ENCODE assay signal across 26 mouse cellular contexts in the genomic region with DNA sequence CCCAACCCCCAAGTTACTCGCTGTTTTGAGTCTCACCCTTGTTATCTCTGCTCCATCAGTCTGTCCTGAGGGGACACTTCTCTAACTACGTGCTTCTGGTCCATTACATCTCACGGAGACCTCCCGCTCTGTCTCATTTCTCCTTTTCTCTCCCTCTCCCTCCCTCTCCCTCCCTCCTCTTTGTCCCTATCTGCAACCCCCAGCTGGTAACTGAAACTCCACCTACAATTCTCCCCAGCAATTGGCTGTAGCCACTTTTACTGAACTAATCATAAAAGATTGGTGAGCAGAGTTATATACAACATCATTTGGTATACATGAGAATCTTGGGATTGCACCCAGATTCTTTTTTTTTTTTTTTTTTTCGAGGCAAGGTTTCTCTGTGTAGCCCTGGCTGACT. TPM values are rescaled to one million over a fixed set of nuclear protein-coding genes. Genes with fewer than 3 reads are reported as not detected.
DNase-seq lines count a peak whose midpoint lies in the region; ATAC-seq and TF ChIP-seq lines count a peak whose summit lies in the region.
"Had no signal": no experiment of that assay in that cellular context is flagged by ENCODE, and none has a peak within 500 bp of the region (broad histone marks: within the 10 kb centered on the region; RNA-seq: fewer than 3 reads in every experiment).

No protein-coding gene starts in this region.

- no peaks in the 10 kb centered on the region for H3K79me2 ChIP-seq in MEL (ENCODE audit: control insufficient read depth, insufficient read depth, low read length, poor library complexity)

- H3K9me3 ChIP-seq in MEL (replicated peaks; ENCODE audit: insufficient read depth, low read length): no peaks in the 10 kb centered on the region
- no peaks in the 10 kb centered on the region for H3K9me3 ChIP-seq in liver, embryonic 14.5 days (ENCODE audit: control insufficient read depth, low read length)
- H3K9me3 ChIP-seq in midbrain, postnatal 0 days (ENCODE audit: low read length): no peaks in the 10 kb centered on the region
- H3K9me3 ChIP-seq: forebrain, embryonic 15.5 days; heart, embryonic 15.5 days had no signal

- H3K9ac ChIP-seq in MEL (ENCODE audit: control insufficient read depth, low read depth, low read length, poor library complexity, severe bottlenecking): no peak overlapping the region
- H3K9ac ChIP-seq in liver, embryonic 14.5 days (replicated peaks): no peak overlapping the region
- no peak overlapping the region for H3K9ac ChIP-seq in midbrain, postnatal 0 days (replicated peaks; ENCODE audit: low read length, poor library complexity, severe bottlenecking)
- H3K9ac ChIP-seq: embryonic facial prominence, embryonic 13.5 days; forebrain, embryonic 12.5 days; forebrain, embryonic 15.5 days; heart, embryonic 12.5 days; heart, embryonic 15.5 days; hindbrain, embryonic 14.5 days had no signal

- 26% methylated on average over 5 of the region's 5 CpGs for WGBS in liver, embryonic 14.5 days (ENCODE audit: insufficient replicate concordance)
- WGBS in midbrain, postnatal 0 days: 89% methylated on average over 5 of the region's 5 CpGs

- TF ChIP-seq EP300 in MEL (IDR thresholded peaks at IDR 0.05; ENCODE audit: low read depth in 1 of 2, low read length in 2 of 2): peak; percentile 85 to 93
- peak; percentile 37; the same call in 1 of the 2 replicates for TF ChIP-seq EP300 in liver, embryonic 14.5 days (IDR thresholded peaks at IDR 0.05; ENCODE audit: low read depth)

- no peak for TF ChIP-seq RAD21 in MEL (IDR thresholded peaks at IDR 0.05; ENCODE audit: low read depth, low read length)

- no peak for TF ChIP-seq CTCF in MEL (IDR thresholded peaks at IDR 0.05 in 2 of 3, conservative IDR thresholded peaks at IDR 0.05 in 1 of 3; ENCODE audit: control insufficient read depth in 1 of 3, insufficient read depth in 1 of 3, low read depth in 2 of 3, low read length in 3 of 3, poor library complexity in 1 of 3, severe bottlenecking in 1 of 3)
- TF ChIP-seq CTCF in liver, embryonic 14.5 days (IDR thresholded peaks at IDR 0.05; ENCODE audit: low read depth): no peak
- no peak for TF ChIP-seq CTCF in midbrain, postnatal 0 days (IDR thresholded peaks at IDR 0.05)

- DNase-seq in MEL (ENCODE audit: low read depth, low spot score) (peak; percentile 91), MEL-GATA-1-ER (ENCODE audit: extremely low read depth, low read depth) (peak; percentile 91)
- no peak for DNase-seq in liver, embryonic 14.5 days (ENCODE audit: low read depth in 3 of 3, low spot score in 3 of 3)
- DNase-seq in midbrain, postnatal 0 days (ENCODE audit: low spot score): no peak
- no peak for DNase-seq in spleen, postnatal 4 days (ENCODE audit: low spot score in 2 of 2)
- DNase-seq: adrenal gland, postnatal 10 days; adrenal gland, postnatal 36 days; cerebellum, adult 2 months; cerebellum, adult 9-11 months; cerebellum, postnatal 25 days; embryo, embryonic 11 days; gastrocnemius, postnatal 25 days; heart, adult 18-20 months; heart, postnatal 10 days; heart, postnatal 36 days had no signal

- no peak for TF ChIP-seq POLR2A in MEL (IDR thresholded peaks at IDR 0.05; ENCODE audit: control insufficient read depth in 1 of 2, insufficient read depth in 1 of 2, low read depth in 1 of 2, low read length in 2 of 2, poor library complexity in 1 of 2)

- H3K36me3 ChIP-seq in MEL (ENCODE audit: control insufficient read depth in 1 of 2, insufficient read depth in 2 of 2, low read length in 2 of 2): peaks cover 0 to 12% of the 10 kb centered on the region in 2 experiments; a peak in 2 of 4 replicates
- H3K36me3 ChIP-seq in liver, embryonic 14.5 days (replicated peaks; ENCODE audit: control insufficient read depth, insufficient read depth, low read depth): no peaks in the 10 kb centered on the region
- H3K36me3 ChIP-seq in midbrain, postnatal 0 days (ENCODE audit: insufficient read depth, low read length): no peaks in the 10 kb centered on the region
- H3K36me3 ChIP-seq: forebrain, embryonic 15.5 days; heart, embryonic 15.5 days had no signal

- peaks cover 2 to 6% of the 10 kb centered on the region in 2 experiments; a peak in 3 of 4 replicates for H3K4me1 ChIP-seq in MEL (ENCODE audit: control insufficient read depth in 1 of 2, insufficient read depth in 2 of 2, low read length in 2 of 2)
- peaks cover 0 to 8% of the 10 kb centered on the region in 2 experiments; a peak in 1 of 4 replicates for H3K4me1 ChIP-seq in liver, embryonic 14.5 days (replicated peaks; ENCODE audit: control insufficient read depth in 2 of 2, insufficient read depth in 2 of 2, low read length in 1 of 2)
- H3K4me1 ChIP-seq in midbrain, postnatal 0 days (ENCODE audit: insufficient read depth, low read length): no peaks in the 10 kb centered on the region
- H3K4me1 ChIP-seq: embryonic facial prominence, embryonic 13.5 days had no signal

- H3K27ac ChIP-seq in MEL (ENCODE audit: control insufficient read depth, low read depth, low read length): 0 out of 2 replicates have a peak overlapping the region, but pooled peaks have one; percentile 7
- H3K27ac ChIP-seq in liver, embryonic 14.5 days: no peak overlapping the region
- no peak overlapping the region for H3K27ac ChIP-seq in midbrain, postnatal 0 days (ENCODE audit: low read depth, low read length)
- H3K27ac ChIP-seq: embryonic facial prominence, embryonic 10.5 days; embryonic facial prominence, embryonic 13.5 days; forebrain, embryonic 12.5 days; forebrain, embryonic 15.5 days; heart, embryonic 15.5 days; hindbrain, embryonic 14.5 days; hindbrain, postnatal 0 days had no signal

- peak overlapping the region in 1 of 2 experiments; percentile 5; a peak in 1 of 4 replicates for H3K4me3 ChIP-seq in MEL (ENCODE audit: control insufficient read depth in 1 of 2, insufficient read depth in 1 of 2, low read depth in 2 of 2, low read length in 2 of 2)
- no peak overlapping the region for H3K4me3 ChIP-seq in liver, embryonic 14.5 days (ENCODE audit: insufficient read depth in 1 of 2, low read depth in 2 of 2, low read length in 2 of 2)
- no peak overlapping the region for H3K4me3 ChIP-seq in midbrain, postnatal 0 days (ENCODE audit: low read depth, low read length)
- H3K4me3 ChIP-seq: embryonic facial prominence, embryonic 10.5 days; embryonic facial prominence, embryonic 13.5 days; erythroblast, embryonic 14.5 days; forebrain, embryonic 12.5 days; forebrain, embryonic 15.5 days; heart, embryonic 12.5 days; heart, embryonic 15.5 days had no signal

- peak; percentile 50; the same call in 1 of the 2 replicates for ATAC-seq in liver, embryonic 14.5 days (ENCODE audit: insufficient read depth)
- no peak for ATAC-seq in midbrain, postnatal 0 days (ENCODE audit: low FRiP score)
- no peak for ATAC-seq in CD4-positive, CD25-positive, alpha-beta regulatory T cell, adult 4 months
- ATAC-seq: forebrain, embryonic 15.5 days; hindbrain, postnatal 0 days; inflammation-experienced regulatory T-cells, adult 6 months had no signal

- H3K27me3 ChIP-seq in MEL (ENCODE audit: control insufficient read depth in 1 of 2, insufficient read depth in 2 of 2, low read length in 2 of 2): no peaks in the 10 kb centered on the region
- no peaks in the 10 kb centered on the region for H3K27me3 ChIP-seq in liver, embryonic 14.5 days (ENCODE audit: control insufficient read depth, insufficient read depth, low read length)
- H3K27me3 ChIP-seq in midbrain, postnatal 0 days (ENCODE audit: insufficient read depth, low read length): no peaks in the 10 kb centered on the region
- H3K27me3 ChIP-seq: embryonic facial prominence, embryonic 13.5 days; forebrain, embryonic 12.5 days; forebrain, embryonic 15.5 days; heart, embryonic 12.5 days; heart, embryonic 15.5 days had no signal

- peak overlapping the region; percentile 22; the same call in 1 of the 2 replicates for H3K4me2 ChIP-seq in liver, embryonic 14.5 days (ENCODE audit: low read depth)
- H3K4me2 ChIP-seq in midbrain, postnatal 0 days (ENCODE audit: low read depth, low read length, poor library complexity, severe bottlenecking): no peak overlapping the region
- H3K4me2 ChIP-seq: embryonic facial prominence, embryonic 13.5 days; forebrain, embryonic 12.5 days; forebrain, embryonic 15.5 days; heart, embryonic 12.5 days; heart, embryonic 15.5 days; hindbrain, embryonic 14.5 days had no signal

TF ChIP-seq in MEL, 35 proteins besides CTCF, POLR2A, EP300 and RAD21 (continues in another document):
- TF ChIP-seq HCFC1 (IDR thresholded peaks at IDR 0.05; ENCODE audit: low read depth, low read length): no peak
- TF ChIP-seq TBP (IDR thresholded peaks at IDR 0.05; ENCODE audit: low read depth, low read length): no peak
- TF ChIP-seq MEF2A (IDR thresholded peaks at IDR 0.05; ENCODE audit: extremely low read depth, insufficient replicate concordance, low read depth, low read length, poor library complexity, severe bottlenecking): no peak
- TF ChIP-seq SMC3 (IDR thresholded peaks at IDR 0.05; ENCODE audit: low read depth, low read length): no peak
- TF ChIP-seq ZC3H11A (IDR thresholded peaks at IDR 0.05; ENCODE audit: low read depth, low read length): no peak
- TF ChIP-seq MXI1 (IDR thresholded peaks at IDR 0.05; ENCODE audit: low read depth, low read length): no peak
- no peak for TF ChIP-seq MAX (IDR thresholded peaks at IDR 0.05; ENCODE audit: low read length)
- TF ChIP-seq USF2 (IDR thresholded peaks at IDR 0.05; ENCODE audit: borderline replicate concordance in 1 of 2, insufficient read depth in 1 of 2, low read depth in 1 of 2, low read length in 2 of 2): no peak
- 0 out of 2 replicates have a peak, but pooled peaks have one; percentile 69 for TF ChIP-seq MYB (IDR thresholded peaks at IDR 0.05; ENCODE audit: low read depth, low read length)
- TF ChIP-seq MYC (IDR thresholded peaks at IDR 0.05; ENCODE audit: low read depth, low read length): no peak
- no peak for TF ChIP-seq POLR2AphosphoS2 (IDR thresholded peaks at IDR 0.05; ENCODE audit: low read length)
- no peak; the same call in 1 of the 2 replicates for TF ChIP-seq MAFK (IDR thresholded peaks at IDR 0.05; ENCODE audit: borderline replicate concordance, low read depth, low read length)
- no peak for TF ChIP-seq KAT2A (conservative IDR thresholded peaks at IDR 0.05; ENCODE audit: low read depth, low read length)
- peak; percentile 82 for TF ChIP-seq TAL1 (IDR thresholded peaks at IDR 0.05; ENCODE audit: low read length)
- TF ChIP-seq SIN3A (IDR thresholded peaks at IDR 0.05; ENCODE audit: low read length): peak; percentile 85

RNA-seq across cellular contexts. Expression of gene Chn1, which starts 16.1 kb away (rescaled TPM):
- total RNA-seq in MEL (2012; rRNA removed): 5.0 and 9.0 TPM in 2 replicates
- polyA plus RNA-seq in MEL (2012; ENCODE audit: insufficient read depth in 1 of 2, insufficient read length in 2 of 2, low read depth in 1 of 2, low replicate concordance in 2 of 2, missing spikeins in 1 of 2): 10 to 100 TPM in 1 of 2 experiments, not detected in 1; 14.1 TPM
- 0.53 and 0.70 TPM in 2 replicates for polyA plus RNA-seq in liver, embryonic 14.5 days (2012; rRNA removed)
- polyA plus RNA-seq in liver, embryonic 14.5 days (2014; fragmentation: Nextera tagmentation; extraction: Ambion mirVana): 0.34 and 0.39 TPM in 2 replicates
- 122 and 147 TPM in 2 replicates for total RNA-seq in midbrain, postnatal 0 days (2014; rRNA removed)
- polyA plus RNA-seq in midbrain, postnatal 0 days (2015; fragmentation: Nextera tagmentation; extraction: Ambion mirVana): 80.3 and 81.1 TPM in 2 replicates
- under 1 TPM in 1 of 2 experiments, not detected in 1; 0.65 TPM for polyA plus RNA-seq in CD4-positive, CD25-positive, alpha-beta regulatory T cell, adult 4 months (2017; shearing (Covaris generic))

Comparison
In these comparisons a context has a peak if more than half of its experiments do, and no peak if none do; other contexts are left out.
1. DNase-seq: peak in MEL (single experiment) and MEL-GATA-1-ER (single experiment); none in liver, embryonic 14.5 days (0 of 3), midbrain, postnatal 0 days (single experiment) and spleen, postnatal 4 days (0 of 2).